Mouse (Mus musculus): Measurements from ENCODE around the gene Prpf8.
A peak's percentile ranks its signal among the peaks of the same experiment; 100 is the strongest.

The Prpf8 gene

GRCm38 (mm10) chr11:75459751-75460102, 26.9 kb upstream of the Prpf8 start:
- no peak for DNase-seq (ENCODE audit: low read depth, low spot score)

GRCm38 (mm10) chr11:75460103-75460843, 26.3 kb upstream of the Prpf8 start:
- peak; percentile 97 for DNase-seq (ENCODE audit: low read depth, low spot score)

GRCm38 (mm10) chr11:75460844-75461742, 25.5 kb upstream of the Prpf8 start, which contains the start of gene Tlcd2:
Gene Tlcd2, plus strand, starts transcription at chr11:75461715.
- DNase-seq (ENCODE audit: low read depth, low spot score), result peak; percentile 100

GRCm38 (mm10) chr11:75461743-75462252, 24.8 kb upstream of the Prpf8 start:
- no peak for DNase-seq (ENCODE audit: low read depth, low spot score)

GRCm38 (mm10) chr11:75462253-75462783, 24.3 kb upstream of the Prpf8 start:
- no peak for DNase-seq (ENCODE audit: low read depth, low spot score)

GRCm38 (mm10) chr11:75462865-75463336, 23.7 kb upstream of the Prpf8 start:
- no peak for DNase-seq (ENCODE audit: low read depth, low spot score)

GRCm38 (mm10) chr11:75463624-75464023, 23.0 kb upstream of the Prpf8 start:
- DNase-seq (ENCODE audit: low read depth, low spot score), result no peak

GRCm38 (mm10) chr11:75464417-75464816, 22.2 kb upstream of the Prpf8 start:
- no peak for DNase-seq (ENCODE audit: low read depth, low spot score)

GRCm38 (mm10) chr11:75465051-75465450, 21.6 kb upstream of the Prpf8 start:
- no peak for DNase-seq (ENCODE audit: low read depth, low spot score)

GRCm38 (mm10) chr11:75466731-75467505, 19.7 kb upstream of the Prpf8 start:
- no peak for DNase-seq (ENCODE audit: low read depth, low spot score)

GRCm38 (mm10) chr11:75467512-75468215, 19.0 kb upstream of the Prpf8 start:
- no peak for DNase-seq (ENCODE audit: low read depth, low spot score)

GRCm38 (mm10) chr11:75468410-75468809, 18.2 kb upstream of the Prpf8 start:
- no peak for DNase-seq (ENCODE audit: low read depth, low spot score)

- DNase-seq (ENCODE audit: low read depth, low spot score), result no peak
These were observed 17.4 kb upstream of the Prpf8 start for GRCm38 (mm10) chr11:75469261-75469660.

- no peak for DNase-seq (ENCODE audit: low read depth, low spot score)
These were observed 15.9 kb upstream of the Prpf8 start for GRCm38 (mm10) chr11:75470675-75471074.

- DNase-seq (ENCODE audit: low read depth, low spot score), result no peak
These were observed 14.0 kb upstream of the Prpf8 start for GRCm38 (mm10) chr11:75472469-75473081.

- no peak for DNase-seq (ENCODE audit: low read depth, low spot score)
These were observed 13.2 kb upstream of the Prpf8 start for GRCm38 (mm10) chr11:75473376-75473775.

GRCm38 (mm10) chr11:75486192-75486591, 424 bp upstream of the Prpf8 start:
- DNase-seq (ENCODE audit: low read depth, low spot score), result no peak

- DNase-seq (ENCODE audit: low read depth, low spot score), result no peak
These were observed 880 bp downstream of the Prpf8 start for GRCm38 (mm10) chr11:75487496-75487895.

GRCm38 (mm10) chr11:75494296-75495049, 7.9 kb downstream of the Prpf8 start:
- DNase-seq (ENCODE audit: low read depth, low spot score), result no peak
